Mouse (Mus musculus): ENCODE measurements around the gene Adprhl1. TPM values are rescaled to one million over a fixed set of nuclear protein-coding genes. Genes with fewer than 3 reads are reported as not detected.

Gene Adprhl1
- not detected in 4 replicates for total RNA-seq (2023)

DNA sequence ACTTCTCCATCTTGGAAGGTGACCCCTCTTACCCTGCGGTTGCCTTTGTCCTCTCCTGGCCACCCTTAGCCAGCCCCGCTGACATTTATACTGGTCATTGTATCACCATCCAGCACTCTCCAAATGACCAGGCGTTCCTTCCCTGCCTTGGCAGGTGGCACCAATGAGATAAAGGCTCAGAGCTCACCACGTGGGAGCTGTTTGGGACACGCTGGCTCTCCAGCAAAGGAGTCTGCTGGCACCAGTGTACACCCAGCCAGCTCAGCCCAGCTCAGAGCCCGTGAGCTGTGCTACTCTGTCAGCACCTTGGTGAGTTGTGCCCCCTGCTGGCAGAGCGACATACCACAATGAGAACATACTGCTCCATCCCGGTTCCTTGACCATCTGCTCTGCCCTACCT, at the start of gene Adprhl1:
TSS of gene Adprhl1 (minus strand) at position 144 of the 400 bp plus-strand sequence.

DNA sequence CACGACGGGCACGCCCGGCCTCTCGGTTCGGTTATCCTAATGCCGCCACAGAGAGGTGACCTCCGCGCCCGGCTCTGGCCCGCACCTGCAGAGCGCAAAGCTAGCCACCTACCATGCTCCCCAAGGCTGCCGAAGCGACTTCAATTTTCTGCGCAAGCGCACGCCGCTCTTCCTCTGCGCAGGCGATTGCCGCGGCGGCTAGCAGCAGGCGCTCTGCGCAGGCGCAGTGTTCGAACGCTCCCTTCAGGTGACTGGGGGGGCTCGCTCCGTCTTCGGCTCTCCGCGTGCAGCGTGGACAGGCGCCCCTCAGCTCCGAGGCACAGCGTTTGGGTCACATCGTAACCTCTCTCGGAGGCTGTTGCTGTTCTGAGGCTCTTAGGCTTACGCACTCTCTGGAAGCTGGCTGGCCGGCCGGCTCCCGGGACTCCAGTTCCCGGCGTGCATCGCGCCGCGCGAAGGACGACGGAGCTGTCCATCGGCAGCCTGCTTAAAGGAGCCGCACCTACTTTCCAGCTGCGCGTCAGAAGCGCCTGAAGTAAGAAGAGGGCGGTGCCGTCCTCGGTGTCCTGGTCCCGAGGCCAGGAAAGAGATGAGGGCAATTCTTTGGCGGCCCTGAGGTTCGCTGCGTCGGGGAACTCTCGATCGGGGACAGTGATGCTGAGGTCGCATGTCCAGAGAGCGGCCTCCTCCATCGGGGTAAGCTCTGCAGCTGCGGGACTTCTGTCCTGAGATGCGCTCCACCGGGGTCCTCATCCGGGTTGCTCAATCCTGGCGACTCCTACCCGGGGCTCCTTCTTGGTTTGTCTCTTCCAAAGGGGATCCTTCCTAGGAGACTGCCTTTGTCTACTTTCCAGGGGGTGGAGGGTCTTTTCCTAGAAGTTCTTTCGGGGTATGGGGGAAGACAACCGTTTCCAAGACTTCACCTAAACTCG, 34.0 kb upstream of the Adprhl1 start, which contains the start of the genes Dcun1d2 and Tmco3:
TSS of gene Dcun1d2 (minus strand) at position 440 of the 932 bp plus-strand sequence.
TSS of gene Tmco3 (plus strand) at position 499 of the 932 bp plus-strand sequence.

DNA sequence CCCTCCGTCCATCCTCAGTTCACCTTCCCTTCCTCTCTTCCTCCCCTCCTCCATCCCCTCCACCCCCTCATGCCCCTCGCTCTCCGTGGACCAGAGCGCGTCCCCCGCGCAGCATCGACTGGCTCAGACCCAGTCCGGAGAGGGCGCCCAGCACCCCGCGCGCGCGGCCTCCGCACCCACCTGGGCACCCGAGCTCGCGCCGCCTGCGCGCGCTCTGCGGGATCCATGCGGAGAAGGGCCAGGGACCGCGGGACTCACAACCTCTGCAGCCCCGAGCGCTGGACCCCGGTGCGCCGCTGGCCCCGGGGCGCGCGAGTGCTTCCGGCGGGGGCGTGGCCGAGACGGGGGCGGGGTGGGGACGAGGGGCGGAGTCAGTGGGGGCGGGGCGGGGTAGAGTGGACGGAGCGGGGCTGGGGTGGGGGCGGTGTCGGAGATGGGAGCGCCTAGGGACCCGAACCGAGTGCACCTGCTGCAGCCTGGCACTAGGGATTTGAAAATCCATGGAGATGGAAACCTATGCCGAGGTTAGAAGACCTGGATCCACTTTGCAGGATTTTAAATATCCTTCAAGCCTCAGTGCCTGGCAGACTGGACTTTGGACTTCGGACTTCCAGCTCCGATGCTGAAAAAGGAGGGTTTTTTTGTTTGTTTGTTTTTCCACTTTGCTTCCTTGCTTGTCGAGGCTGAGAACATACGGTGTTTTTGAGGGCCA, 53.5 kb downstream of the Adprhl1 start, which contains the start of gene Grtp1:
TSS of gene Grtp1 (minus strand) at position 320 of the 712 bp plus-strand sequence.

Other genes starting within 250 kb of the Adprhl1 start
- gene F7, start 228.1 kb downstream of the Adprhl1 start, total RNA-seq (2023), result not detected in 4 replicates
- not detected in 4 replicates for gene F10, start 216.9 kb downstream of the Adprhl1 start, total RNA-seq (2023)
- not detected in 4 replicates for gene Proz, start 193.2 kb downstream of the Adprhl1 start, total RNA-seq (2023)
- gene Pcid2, start 148.7 kb downstream of the Adprhl1 start, total RNA-seq (2023), result 32.0 to 38.7 TPM (median 36.2 TPM) in 4 replicates
- 42.3 to 56.1 TPM (median 49.9 TPM) in 4 replicates for gene Cul4a, start 148.5 kb downstream of the Adprhl1 start, total RNA-seq (2023)
- 136 to 148 TPM (median 146 TPM) in 4 replicates for gene Lamp1, start 95.0 kb downstream of the Adprhl1 start, total RNA-seq (2023)
- gene Grtp1, start 53.5 kb downstream of the Adprhl1 start, total RNA-seq (2023), result not detected in 4 replicates
- 9.9 to 13.9 TPM (median 13.2 TPM) in 4 replicates for gene Dcun1d2, start 34.0 kb upstream of the Adprhl1 start, total RNA-seq (2023)
- gene Tmco3, start 34.0 kb upstream of the Adprhl1 start, total RNA-seq (2023), result 15.7 to 19.0 TPM (median 17.5 TPM) in 4 replicates
- gene Tfdp1, start 84.6 kb upstream of the Adprhl1 start, total RNA-seq (2023), result 23.4 to 26.9 TPM (median 25.5 TPM) in 4 replicates
- not detected in 4 replicates for gene Atp4b, start 142.7 kb upstream of the Adprhl1 start, total RNA-seq (2023)
- 0.06 TPM in 1 of 4 replicates, not detected in the others for gene Grk1, start 150.9 kb upstream of the Adprhl1 start, total RNA-seq (2023)
- gene Tmem255b, start 181.0 kb upstream of the Adprhl1 start, total RNA-seq (2023), result not detected in 4 replicates
- 0.21 to 0.66 TPM (median 0.28 TPM) in 4 replicates for gene Gas6, start 240.3 kb upstream of the Adprhl1 start, total RNA-seq (2023)